Mouse (Mus musculus): ENCODE results near the gene Ice1.

DNA sequence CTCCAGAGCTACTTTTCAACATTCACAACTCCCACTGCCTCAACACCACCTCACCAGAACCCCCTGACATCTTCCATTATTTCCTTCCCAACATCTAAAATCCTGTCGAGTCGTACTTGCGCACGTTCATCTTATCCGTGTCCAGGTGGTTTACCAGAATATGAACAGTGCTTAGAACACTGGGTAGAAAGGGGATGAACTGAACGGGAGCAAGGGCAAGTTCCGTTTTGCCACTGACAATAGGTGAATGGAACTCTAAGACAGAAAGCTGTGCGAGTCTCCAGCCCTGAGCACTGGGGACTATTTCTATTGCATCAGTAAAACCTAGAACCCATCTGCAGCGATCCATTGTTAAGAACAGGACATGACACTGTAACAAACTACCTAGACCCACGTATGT, 728 bp downstream of the Ice1 start:
- TF ChIP-seq CTCF (IDR thresholded peaks at IDR 0.05; ENCODE audit: low read depth, low read length) (no peak), POLR2A (IDR thresholded peaks at IDR 0.05; ENCODE audit: borderline replicate concordance, low read depth, low read length) (no peak)
